Mouse (Mus musculus) CH12.LX (cell line): Measurements from ENCODE around the gene Pmis2. TPM values are rescaled to one million over a fixed set of nuclear protein-coding genes. Genes with fewer than 3 reads are reported as not detected.
A peak's percentile ranks its signal among the peaks of the same experiment; 100 is the strongest.

Experiments used
- DNase-seq: peaks from one replicate; pipeline ENCODE4 v3.0.0-alpha.2; 2013; ENCODE audit errors: extremely low read depth
- H3K27ac ChIP-seq: 2 replicates; pipeline ENCODE4 v1.5.1; 2012; ENCODE audit warnings: low read depth, mild to moderate bottlenecking, control low read depth, moderate library complexity; ENCODE audit not compliant: insufficient read depth
- H3K27me3 ChIP-seq: replicated peaks from 2 replicates; pipeline ENCODE3; 2012; ENCODE audit warnings: inconsistent platforms
- H3K36me3 ChIP-seq, 2 experiments: replicated peaks in 1 of 2; 2 replicates each; pipeline versions ENCODE3 to v1.6.1; 2012; ENCODE audit warnings: inconsistent platforms in 1 of 2, low read length in 1 of 2, mild to moderate bottlenecking in 1 of 2, mixed read lengths in 1 of 2, moderate library complexity in 1 of 2; ENCODE audit not compliant: control insufficient read depth in 1 of 2, insufficient read depth in 1 of 2
- H3K4me1 ChIP-seq, 2 experiments: 2 replicates each; pipeline ENCODE4 v1.6.1; 2012; ENCODE audit warnings: inconsistent platforms in 1 of 2, moderate library complexity in 1 of 2; ENCODE audit not compliant: insufficient read depth in 2 of 2, control insufficient read depth in 1 of 2
- H3K4me2 ChIP-seq: 2 replicates; pipeline ENCODE4 v1.6.1; 2012; ENCODE audit warnings: low read depth, mild to moderate bottlenecking, control low read depth; ENCODE audit not compliant: poor library complexity, insufficient read depth, severe bottlenecking
- H3K4me3 ChIP-seq, 3 experiments: fragments of 150-350 bp in 1 of 3; sonication (generic) in 1 of 3; replicated peaks in 1 of 3; 2 replicates each; pipeline versions ENCODE3 to v1.5.1; 2011 to 2012; ENCODE audit warnings: low read depth in 2 of 3, low read length in 2 of 3, mild to moderate bottlenecking in 2 of 3, moderate library complexity in 2 of 3, control low read depth in 1 of 3, improper control_type of control experiment in 1 of 3, inconsistent platforms in 1 of 3, mixed read lengths in 1 of 3; ENCODE audit not compliant: poor library complexity in 1 of 3
- H3K79me2 ChIP-seq: replicated peaks from 2 replicates; pipeline ENCODE4 v1.6.1; 2012; ENCODE audit warnings: mild to moderate bottlenecking, moderate library complexity; ENCODE audit not compliant: control insufficient read depth, poor library complexity, insufficient read depth, severe bottlenecking; ENCODE audit errors: extremely low read depth
- H3K9ac ChIP-seq: 2 replicates; pipeline ENCODE4 v1.6.1; 2012; ENCODE audit warnings: low read depth, mild to moderate bottlenecking, control low read depth, moderate library complexity; ENCODE audit not compliant: insufficient read depth
- H3K9me3 ChIP-seq: replicated peaks from 2 replicates; pipeline ENCODE3; 2012; ENCODE audit warnings: low read length, inconsistent platforms, mixed read lengths
- CHD1 ChIP-seq: IDR thresholded peaks from 2 replicates; pipeline ENCODE4 v1.6.1; 2012; ENCODE audit warnings: low read depth, low read length, improper control_type of control experiment, inconsistent platforms
- CTCF ChIP-seq, 2 experiments: IDR thresholded peaks in 1 of 2; conservative IDR thresholded peaks in 1 of 2; 2 replicates each; pipeline ENCODE4 v1.5.1; 2011 to 2012; ENCODE audit warnings: low read depth in 2 of 2, low read length in 2 of 2, improper control_type of control experiment in 1 of 2, inconsistent platforms in 1 of 2, mild to moderate bottlenecking in 1 of 2, moderate library complexity in 1 of 2
- ELF1 ChIP-seq: IDR thresholded peaks from 2 replicates; pipeline ENCODE4 v1.6.1; 2014; ENCODE audit warnings: low read depth, mild to moderate bottlenecking, inconsistent platforms, low read length, improper control_type of control experiment
- EP300 ChIP-seq: IDR thresholded peaks from 2 replicates; pipeline ENCODE4 v1.6.1; 2011; ENCODE audit warnings: low read length, improper control_type of control experiment
- GABPA ChIP-seq: IDR thresholded peaks from 2 replicates; pipeline ENCODE4 v1.6.1; 2012; ENCODE audit warnings: low read depth, low read length, improper control_type of control experiment, inconsistent platforms; ENCODE audit not compliant: insufficient replicate concordance
- KAT2A ChIP-seq: IDR thresholded peaks from 2 replicates; pipeline ENCODE4 v1.6.1; 2012; ENCODE audit warnings: low read length, improper control_type of control experiment, inconsistent platforms; ENCODE audit not compliant: insufficient replicate concordance
- MAX ChIP-seq: IDR thresholded peaks from 2 replicates; pipeline ENCODE4 v1.6.1; 2011; ENCODE audit warnings: low read length, improper control_type of control experiment
- MEF2A ChIP-seq: IDR thresholded peaks from 2 replicates; pipeline ENCODE4 v1.6.1; 2014; ENCODE audit warnings: low read depth, mild to moderate bottlenecking, inconsistent platforms, low read length, improper control_type of control experiment, borderline replicate concordance
- MYC ChIP-seq: IDR thresholded peaks from 2 replicates; pipeline ENCODE4 v1.6.1; 2011; ENCODE audit warnings: low read depth, mild to moderate bottlenecking, improper control_type of control experiment, low read length
- NRF1 ChIP-seq: IDR thresholded peaks from 2 replicates; pipeline ENCODE4 v1.6.1; 2014; ENCODE audit warnings: low read depth, mild to moderate bottlenecking, inconsistent platforms, low read length, improper control_type of control experiment, moderate library complexity
- PAX5 ChIP-seq: IDR thresholded peaks from 2 replicates; pipeline ENCODE4 v1.6.1; 2012; ENCODE audit warnings: low read length, inconsistent platforms, mixed read lengths
- POLR2AphosphoS2 ChIP-seq: IDR thresholded peaks from 2 replicates; pipeline ENCODE4 v1.6.1; 2011; ENCODE audit warnings: low read depth, low read length, improper control_type of control experiment
- SIN3A ChIP-seq: IDR thresholded peaks from 2 replicates; pipeline ENCODE4 v1.6.1; 2012; ENCODE audit warnings: low read length, improper control_type of control experiment, inconsistent platforms
- SMC3 ChIP-seq: IDR thresholded peaks from 2 replicates; pipeline ENCODE4 v1.6.1; 2011; ENCODE audit warnings: low read depth, low read length, improper control_type of control experiment
- TBP ChIP-seq: conservative IDR thresholded peaks from 2 replicates; pipeline ENCODE4 v1.6.1; 2011; ENCODE audit warnings: low read depth, low read length, improper control_type of control experiment
- TCF12 ChIP-seq: IDR thresholded peaks from 2 replicates; pipeline ENCODE4 v1.6.1; 2014; ENCODE audit warnings: low read depth, mild to moderate bottlenecking, inconsistent platforms, low read length, improper control_type of control experiment
- UBTF ChIP-seq: IDR thresholded peaks from 2 replicates; pipeline ENCODE4 v1.6.1; 2012; ENCODE audit warnings: low read depth, mild to moderate bottlenecking, inconsistent platforms, low read length, improper control_type of control experiment, moderate library complexity
- USF2 ChIP-seq: conservative IDR thresholded peaks from 2 replicates; pipeline ENCODE4 v1.6.1; 2011; ENCODE audit warnings: low read depth, low read length, improper control_type of control experiment
- ZC3H11A ChIP-seq: IDR thresholded peaks from 2 replicates; pipeline ENCODE4 v1.6.1; 2012; ENCODE audit warnings: low read depth, mild to moderate bottlenecking, inconsistent platforms, low read length, improper control_type of control experiment
- ZMIZ1 ChIP-seq: IDR thresholded peaks from 2 replicates; pipeline ENCODE4 v1.6.1; 2012; ENCODE audit warnings: low read depth, mild to moderate bottlenecking, inconsistent platforms, low read length, improper control_type of control experiment
- dilution Hi-C: fragments of 300-500 bp; cut with MboI; formaldehyde crosslinking; loops from 2 replicates; pipeline ENCODE4 v1.14.3; 2020; ENCODE audit warnings: low sequenced_read_pairs; ENCODE audit not compliant: extremely low pct_unique_long_range_greater_than_20kb, extremely low pct_ligation_motif_present
- in situ Hi-C: fragments of 300-500 bp; cut with MboI; formaldehyde crosslinking; loops from 3 replicates; pipeline ENCODE4 v1.14.3; 2019; ENCODE audit warnings: low sequenced_read_pairs, low pct_ligation_motif_present, low pct_unique_long_range_greater_than_20kb, mixed read lengths
- polyA plus RNA-seq: library from polyadenylated mRNA; unstranded; fragments of >175 nt; gene quantifications from 2 replicates; pipeline ENCODE4 v1.2.1, GENCODE M21; 2012; ENCODE audit warnings: low read depth; ENCODE audit not compliant: insufficient read length
- total RNA-seq, 2 experiments: library from RNA; depleted of rRNA; stranded (reverse); fragments of 300-350 nt in 1 of 2; fragments of >200 nt in 1 of 2; gene quantifications; 2 replicates each; pipeline ENCODE4 v1.2.3; 2012 to 2014

Pmis2 gene
- total and polyA plus RNA-seq, 3 experiments = not detected

GRCm38 (mm10) chr7:30635752-30636151 lies 35.7 kb downstream of the Pmis2 start, which contains the start of gene Etv2:
Etv2 (minus strand) TSS chr7:30635852.
- H3K79me2 ChIP-seq = no peaks in the 10 kb centered on the region
- no peak for TF ChIP-seq CHD1
- no peak for TF ChIP-seq PAX5
- TF ChIP-seq TBP = no peak
- TF ChIP-seq, all 38 proteins: peak for 0
- no peak for DNase-seq
- dilution Hi-C loops = no loop called here
- Histone ChIP-seq H3K27ac (no peak within 1 kb of the TSS), H3K4me3 (no peak within 1 kb of the TSS), H3K4me1 (peaks cover 9 to 13% of the 10 kb centered on the region in 2 experiments; a peak in 3 of 4 replicates), H3K36me3 (peaks cover 8 to 10% of the 10 kb centered on the region in 2 experiments), H3K4me2 (no peak within 1 kb of the TSS), H3K9me3 (no peaks in the 10 kb centered on the region), H3K9ac (no peak within 1 kb of the TSS), H3K27me3 (no peaks in the 10 kb centered on the region)
- in situ Hi-C loops = no loop called here

GRCm38 (mm10) chr7:30634621-30635020 lies 36.8 kb downstream of the Pmis2 start:
- H3K36me3 ChIP-seq = no peaks in the 10 kb centered on the region
- in situ Hi-C loops (no loop called here), dilution Hi-C loops (no loop called here)
- TF ChIP-seq GABPA (no peak), SMC3 (peak; percentile 44), CTCF (conservative IDR thresholded peaks at IDR 0.05 in 1 of 2, IDR thresholded peaks at IDR 0.05 in 1 of 2; ENCODE audit: low read depth in 2 of 2, low read length in 2 of 2) (peak in 1 of 2 experiments; percentile 57; a peak in 2 of 4 replicates)
- H3K27me3 ChIP-seq = no peaks in the 10 kb centered on the region
- no peak for DNase-seq
- no peaks in the 10 kb centered on the region for H3K9me3 ChIP-seq
- H3K4me2 ChIP-seq = no peak overlapping the region
- H3K9ac ChIP-seq = no peak overlapping the region
- no peaks in the 10 kb centered on the region for H3K79me2 ChIP-seq
- peaks cover 9 to 16% of the 10 kb centered on the region in 2 experiments; a peak in 3 of 4 replicates for H3K4me1 ChIP-seq
- H3K4me3 ChIP-seq = no peak overlapping the region
- no peak overlapping the region for H3K27ac ChIP-seq

GRCm38 (mm10) chr7:30633762-30634412 lies 37.5 kb downstream of the Pmis2 start:
- no peak for DNase-seq
- no peak overlapping the region for H3K27ac ChIP-seq
- H3K79me2 ChIP-seq = no peaks in the 10 kb centered on the region
- in situ Hi-C loops (no loop called here), dilution Hi-C loops (no loop called here)
- no peaks in the 10 kb centered on the region for H3K9me3 ChIP-seq
- TF ChIP-seq EP300 (no peak), KAT2A (no peak), TCF12 (no peak), USF2 (no peak), SIN3A (no peak), MAX (no peak), ELF1 (no peak), SMC3 (no peak), CHD1 (no peak), MYC (no peak), ZC3H11A (no peak), MEF2A (no peak), POLR2AphosphoS2 (no peak), UBTF (no peak), NRF1 (no peak), ZMIZ1 (no peak)
- H3K4me3 ChIP-seq = no peak overlapping the region
- H3K4me1 ChIP-seq = peaks cover 12 to 16% of the 10 kb centered on the region in 2 experiments
- H3K36me3 ChIP-seq = no peaks in the 10 kb centered on the region
- H3K9ac ChIP-seq = no peak overlapping the region
- H3K27me3 ChIP-seq = no peaks in the 10 kb centered on the region
- H3K4me2 ChIP-seq = no peak overlapping the region
